Mouse (Mus musculus): ENCODE results near the gene Olig3.
"Not testable (repeated sequence)": the region's sequence is repeated elsewhere in the genome, so short reads cannot be mapped to it uniquely, and the experiment has no call there.

The Olig3 gene

DNA sequence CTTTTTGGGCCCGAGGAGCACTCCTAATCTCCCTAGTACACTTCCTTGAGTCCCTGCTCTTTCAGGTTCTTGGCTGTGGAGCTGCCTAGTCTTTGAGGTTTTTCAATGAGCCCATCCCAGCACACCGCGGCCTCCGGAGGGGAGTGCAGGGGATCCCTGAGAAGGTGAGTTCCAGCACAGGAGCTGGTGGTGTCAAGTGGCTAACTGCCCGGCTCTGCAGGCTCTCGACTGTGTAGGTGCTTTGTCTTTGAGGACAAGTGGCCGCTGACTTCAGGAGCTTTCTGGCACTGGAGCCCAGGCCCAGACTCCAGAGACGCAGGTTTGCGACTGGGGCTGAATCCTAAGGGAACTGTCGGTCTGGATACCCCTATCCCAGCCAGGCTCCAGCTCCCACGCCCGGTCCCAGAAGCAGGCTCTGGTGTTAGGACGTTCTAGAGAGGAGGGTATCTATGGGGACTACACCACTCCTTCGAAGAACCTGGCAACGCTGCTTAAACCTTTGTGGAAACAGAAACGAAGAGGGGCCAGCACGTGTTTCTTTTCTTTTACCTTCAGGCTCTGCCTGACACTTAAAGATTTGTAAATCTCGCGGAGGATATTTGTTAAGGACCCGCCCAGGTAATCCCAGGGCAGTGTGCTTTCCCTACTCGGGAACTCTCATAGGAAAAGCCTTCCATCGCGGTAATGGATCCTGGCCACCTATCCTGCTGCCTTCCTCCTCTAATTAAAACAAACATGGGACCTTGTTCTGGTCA, 5.4 kb downstream of the Olig3 start:
- DNase-seq (ENCODE audit: low spot score): no peak

DNA sequence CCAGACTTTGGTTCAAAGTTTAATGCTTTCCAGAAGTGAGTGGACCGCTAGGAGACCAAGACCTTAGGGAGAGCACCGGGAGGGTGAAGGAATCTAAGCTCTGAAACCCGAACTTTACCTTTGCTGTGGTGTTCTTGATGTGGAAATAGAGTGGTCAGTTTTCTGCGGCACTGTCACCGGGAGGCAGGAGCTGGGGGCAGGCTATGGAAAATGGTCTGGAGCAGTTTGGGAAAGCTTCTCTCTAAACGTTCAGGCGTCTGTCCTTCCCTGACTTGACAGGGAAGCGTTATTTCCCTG, 5.9 kb downstream of the Olig3 start:
- DNase-seq (ENCODE audit: low spot score): no peak

DNA sequence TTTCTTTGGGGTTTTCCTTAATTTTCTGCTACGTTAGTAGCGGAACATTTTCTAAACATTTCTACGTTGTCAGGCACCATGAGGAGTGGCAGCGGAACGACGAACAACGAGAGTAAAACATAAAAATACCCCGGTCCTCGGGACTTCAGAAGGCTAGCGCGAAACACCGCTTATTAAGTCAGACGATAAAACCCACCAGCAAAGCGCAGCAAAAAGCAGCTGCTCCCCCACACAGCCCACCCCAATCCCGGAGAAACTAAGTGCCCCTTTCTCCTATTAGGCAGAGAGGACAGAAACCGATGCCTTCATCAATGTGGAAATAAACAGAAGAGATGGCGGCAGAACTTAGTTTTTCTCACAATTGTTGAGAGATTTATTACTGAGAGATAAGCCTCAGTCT, 6.5 kb downstream of the Olig3 start:
- no peak for DNase-seq (ENCODE audit: low spot score)

DNA sequence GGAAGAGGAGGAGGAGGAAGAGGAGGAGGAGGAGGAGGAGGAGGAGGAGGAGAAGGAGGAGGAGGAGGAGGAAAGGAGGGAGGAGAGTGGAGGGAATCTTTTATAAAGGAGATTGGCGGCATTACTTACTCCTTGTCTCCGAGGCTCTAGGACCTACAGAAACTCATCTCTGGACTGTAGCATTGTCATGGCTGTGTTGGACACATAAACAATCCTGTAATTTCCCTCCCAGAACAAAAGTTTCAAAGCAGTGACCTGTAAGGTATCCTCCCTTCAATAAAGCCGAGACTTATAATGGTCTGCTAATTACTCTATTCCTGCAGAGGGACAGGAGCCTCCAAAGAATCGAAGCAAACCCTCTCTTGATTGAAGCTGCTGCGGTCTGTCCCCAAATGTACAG, 7.0 kb downstream of the Olig3 start:
- DNase-seq (ENCODE audit: low spot score): no peak

DNA sequence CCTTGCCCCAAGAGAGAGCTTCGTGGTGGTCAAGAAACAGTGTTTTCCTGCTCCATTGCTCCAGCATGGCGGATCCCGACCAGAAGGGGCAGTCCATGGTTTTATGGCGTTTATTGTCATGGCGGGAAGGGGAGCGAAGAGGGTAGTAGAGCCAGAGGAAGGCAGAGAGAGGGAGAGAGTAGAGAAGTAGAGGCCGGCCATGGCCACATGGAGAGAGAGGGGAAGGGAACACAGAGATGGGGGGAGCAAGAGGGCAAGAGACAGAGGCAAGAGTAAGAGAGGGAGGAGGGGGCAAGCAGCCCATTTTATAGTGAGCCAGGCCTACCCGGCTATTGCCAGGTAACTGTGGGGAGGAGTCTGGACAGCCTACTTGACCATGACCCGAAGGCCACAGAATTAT, 12.8 kb downstream of the Olig3 start:
- no peak for DNase-seq (ENCODE audit: low spot score)

DNA sequence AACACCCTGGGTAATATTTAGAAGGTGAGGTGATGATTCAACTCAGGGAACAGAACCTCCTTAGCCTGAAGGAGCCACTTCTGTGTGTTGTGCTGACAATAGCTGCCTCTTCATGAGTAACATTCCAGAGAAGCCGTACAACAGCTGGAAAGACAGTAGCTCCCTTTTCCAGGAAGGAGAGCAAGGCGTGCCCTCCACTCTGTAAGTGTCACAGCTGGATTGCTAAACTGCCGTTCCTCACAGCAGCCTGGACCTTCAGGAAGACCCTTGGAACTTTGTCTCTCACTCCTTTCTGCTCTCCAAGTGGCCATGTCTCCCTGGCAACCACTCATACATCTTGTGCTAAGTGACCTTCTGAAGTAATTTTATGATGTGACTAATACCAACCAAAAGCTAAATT, 13.8 kb downstream of the Olig3 start:
- no peak for DNase-seq (ENCODE audit: low spot score)

DNA sequence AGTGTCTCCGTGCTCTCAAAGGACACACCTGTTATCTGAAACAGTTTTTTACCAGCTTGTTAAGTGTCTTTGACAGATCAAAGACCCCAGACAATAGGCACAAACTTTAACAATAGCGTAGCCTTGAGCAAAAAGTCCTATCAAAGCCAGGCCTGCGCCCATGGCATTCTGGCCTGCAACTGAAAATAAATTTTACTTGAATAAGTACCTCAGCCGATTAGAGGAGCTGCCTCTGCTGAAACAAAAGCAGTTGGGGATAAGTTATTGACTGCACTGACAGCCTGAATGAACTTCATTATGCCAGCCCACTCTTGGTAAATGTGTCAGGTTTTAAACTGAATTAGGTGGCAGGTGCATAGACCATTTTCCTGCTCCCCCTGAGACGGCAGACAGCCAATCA, 15.9 kb downstream of the Olig3 start:
- no peak for DNase-seq (ENCODE audit: low spot score)

DNA sequence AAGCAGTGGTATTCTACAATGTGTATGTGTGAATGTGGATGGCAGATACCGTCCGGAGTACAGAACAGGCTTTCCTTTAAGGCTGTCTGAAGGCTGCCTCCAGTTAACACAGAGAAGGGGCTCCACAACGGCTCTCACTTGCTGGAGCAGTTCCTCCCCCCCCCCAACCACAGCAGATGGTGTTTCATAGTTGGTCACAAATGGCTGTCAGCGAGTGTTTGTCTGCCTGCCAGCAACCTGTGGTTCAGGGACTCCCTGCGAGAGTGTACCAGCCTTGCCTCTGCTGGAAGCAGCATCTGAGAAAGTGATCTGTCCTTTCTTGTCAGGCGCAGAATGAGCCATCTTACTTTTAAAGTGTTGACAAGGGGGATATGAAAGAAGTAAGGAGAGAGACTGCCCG, 17.5 kb downstream of the Olig3 start:
- peak; percentile 9 for DNase-seq (ENCODE audit: low spot score)

DNA sequence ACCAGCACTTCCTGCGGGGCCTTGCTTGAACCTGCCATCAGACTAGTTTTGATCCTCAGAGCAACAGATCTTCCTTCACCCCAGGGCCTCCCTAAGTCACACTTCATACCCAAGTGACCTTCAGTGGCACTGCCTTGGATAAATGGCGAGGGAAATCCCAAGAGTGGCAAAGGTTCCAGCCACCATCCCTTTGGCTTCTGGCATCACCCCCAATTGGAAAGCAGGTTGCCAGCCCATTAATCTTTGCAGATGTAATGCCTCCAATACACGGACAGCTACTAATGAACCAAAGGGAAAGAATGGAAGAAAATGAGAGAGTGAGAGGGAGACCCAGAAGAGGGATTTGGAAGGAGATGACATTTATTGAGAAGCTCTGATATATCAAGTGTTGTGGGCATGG, 18.0 kb downstream of the Olig3 start:
- DNase-seq (ENCODE audit: low spot score): no peak

DNA sequence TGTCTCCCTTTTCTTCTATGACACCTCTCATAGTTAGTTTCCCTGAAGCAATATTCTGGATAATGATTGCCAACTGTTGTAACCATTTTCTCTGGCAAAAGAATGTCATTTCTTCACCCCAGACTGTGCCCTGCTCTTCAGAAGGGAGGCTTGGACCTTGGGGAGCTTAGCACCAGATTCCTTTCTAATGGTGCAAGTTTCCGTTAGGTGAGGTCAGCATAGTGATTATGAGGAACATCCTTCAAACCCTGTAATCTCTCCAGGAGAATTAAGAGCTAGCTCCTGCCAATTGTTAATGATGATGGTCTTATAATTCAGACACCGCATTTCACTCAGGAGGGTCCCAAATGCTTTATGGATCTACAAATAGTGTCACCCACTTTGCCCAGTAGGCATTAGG, 19.5 kb downstream of the Olig3 start:
- no peak for DNase-seq (ENCODE audit: low spot score)

DNA sequence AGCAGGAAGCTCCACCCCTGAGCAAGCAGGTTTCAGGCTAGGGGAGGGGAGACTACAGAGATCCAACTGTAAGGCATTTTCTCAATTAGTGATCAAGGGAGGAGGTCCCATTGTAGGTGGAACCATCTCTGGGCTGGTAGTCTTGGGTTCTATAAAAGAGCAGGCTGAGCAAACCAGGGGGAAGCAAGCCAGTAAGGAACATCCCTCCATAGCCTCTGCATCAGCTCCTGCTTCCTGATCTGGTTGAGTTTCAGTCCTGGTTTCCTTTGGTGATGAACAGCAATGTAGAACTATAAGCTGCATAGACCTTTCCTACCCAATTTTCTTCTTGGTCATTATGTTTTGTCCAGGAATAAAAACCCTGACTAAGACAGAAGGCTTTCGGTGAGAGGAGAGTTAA, 24.6 kb downstream of the Olig3 start:
- not testable (repeated sequence) for DNase-seq (ENCODE audit: low spot score)

DNA sequence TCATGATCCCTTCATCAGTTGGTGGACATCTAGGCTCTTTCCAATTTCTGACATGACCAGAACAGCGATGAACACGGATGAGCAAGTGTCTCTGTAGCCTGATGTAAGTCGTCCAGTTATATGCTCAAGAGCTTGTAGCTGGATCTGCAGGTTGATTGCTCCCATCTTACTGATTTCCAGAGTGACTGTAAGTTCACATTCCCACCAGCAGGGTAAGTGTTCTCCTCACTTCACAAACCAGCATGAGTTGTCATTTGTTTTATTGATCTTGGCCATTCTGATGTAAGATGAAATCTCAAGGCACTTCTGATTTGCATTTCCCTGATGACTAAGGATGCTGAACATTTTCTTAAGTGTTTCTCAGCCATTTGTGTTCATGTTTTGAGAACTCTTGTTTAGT, 27.8 kb downstream of the Olig3 start:
- DNase-seq (ENCODE audit: low spot score): no peak

DNA sequence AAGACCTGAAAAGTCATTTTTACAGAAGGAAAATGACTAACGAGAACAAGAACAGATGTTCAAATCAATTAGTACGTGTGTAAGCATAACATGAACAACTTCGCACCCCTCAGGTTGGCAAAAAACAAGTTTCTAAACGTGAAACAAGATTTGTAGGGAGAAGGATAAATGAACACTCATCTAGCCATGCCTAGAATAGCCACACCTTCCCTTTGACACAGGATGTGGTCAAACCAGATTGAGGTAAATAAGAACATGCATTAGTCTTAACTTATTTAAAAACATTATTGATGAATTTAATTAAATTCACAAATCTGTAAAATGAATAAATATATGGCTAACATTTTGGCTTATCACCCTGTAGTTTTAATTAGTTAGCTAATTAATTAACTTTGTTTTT, 35.5 kb downstream of the Olig3 start:
- DNase-seq (ENCODE audit: low spot score): no peak

DNA sequence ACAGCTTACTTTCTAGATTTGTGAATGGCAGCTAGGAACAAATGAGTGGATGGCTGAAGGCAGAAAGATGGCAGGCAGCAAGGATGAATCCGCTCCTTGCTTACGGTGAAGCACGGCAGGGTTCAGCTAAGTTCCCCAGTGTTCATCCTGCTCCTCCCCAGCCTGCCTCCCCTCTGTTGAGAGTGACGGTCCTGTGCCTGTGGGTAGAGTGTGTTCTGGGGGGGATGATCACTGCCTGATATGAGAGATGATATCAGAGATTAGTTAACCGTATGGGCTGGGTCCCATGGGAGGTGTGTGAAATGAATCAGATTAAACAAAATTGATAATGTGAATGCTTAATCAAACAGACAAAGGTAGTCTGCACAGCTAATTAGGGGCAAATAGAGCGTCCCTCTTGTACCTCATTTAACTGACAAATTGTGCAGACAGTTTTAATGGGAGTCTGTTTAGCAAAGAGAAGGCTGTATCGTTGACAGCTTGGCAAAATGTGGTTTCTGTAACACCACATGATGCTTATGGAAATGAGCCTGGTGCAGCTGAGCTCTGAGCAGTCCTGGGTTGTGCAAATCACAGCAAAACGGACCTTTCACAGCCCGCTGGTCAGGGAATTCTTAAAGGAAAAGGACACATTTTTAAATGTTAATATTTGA, 40.3 kb downstream of the Olig3 start:
- peak; percentile 7 for DNase-seq (ENCODE audit: low spot score)

DNA sequence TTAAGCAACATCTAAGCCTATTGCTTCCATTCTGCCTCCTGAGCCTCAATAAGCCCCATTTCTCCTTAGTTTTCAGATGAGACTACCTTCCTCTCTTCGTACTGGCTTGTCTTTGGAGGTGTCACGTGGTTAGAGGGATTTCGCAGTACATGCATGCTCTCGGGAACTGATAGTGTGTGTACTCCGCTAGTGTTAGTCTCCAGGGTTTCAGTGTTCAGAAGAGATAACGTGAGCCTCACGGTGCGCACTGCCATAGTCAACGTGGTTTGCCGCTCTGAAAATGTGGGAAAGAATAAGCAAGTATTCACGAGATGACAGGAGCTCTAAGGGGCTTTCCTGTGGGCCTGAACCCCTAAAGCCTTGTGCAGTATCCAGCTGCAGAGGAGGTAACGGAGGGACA, 41.1 kb downstream of the Olig3 start:
- no peak for DNase-seq (ENCODE audit: low spot score)

DNA sequence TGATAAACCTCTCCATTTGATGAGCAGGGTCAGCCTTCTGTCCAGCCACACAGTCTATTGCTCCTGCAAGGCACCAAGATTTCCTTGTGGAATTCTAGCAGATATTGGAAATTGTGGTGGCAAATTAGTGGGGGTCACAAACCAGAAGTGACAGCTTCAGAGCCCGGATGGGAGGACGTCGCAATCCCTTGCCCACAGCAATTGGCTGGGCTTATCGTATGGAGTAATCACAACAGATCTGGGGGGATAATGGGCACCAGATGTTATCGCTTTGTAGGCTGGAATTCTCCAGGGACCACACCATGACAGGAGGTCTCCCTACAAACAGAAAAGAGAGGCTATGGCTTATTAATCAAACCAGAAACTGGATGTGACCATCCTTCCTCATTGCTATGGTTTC, 44.8 kb downstream of the Olig3 start:
- DNase-seq (ENCODE audit: low spot score): no peak

DNA sequence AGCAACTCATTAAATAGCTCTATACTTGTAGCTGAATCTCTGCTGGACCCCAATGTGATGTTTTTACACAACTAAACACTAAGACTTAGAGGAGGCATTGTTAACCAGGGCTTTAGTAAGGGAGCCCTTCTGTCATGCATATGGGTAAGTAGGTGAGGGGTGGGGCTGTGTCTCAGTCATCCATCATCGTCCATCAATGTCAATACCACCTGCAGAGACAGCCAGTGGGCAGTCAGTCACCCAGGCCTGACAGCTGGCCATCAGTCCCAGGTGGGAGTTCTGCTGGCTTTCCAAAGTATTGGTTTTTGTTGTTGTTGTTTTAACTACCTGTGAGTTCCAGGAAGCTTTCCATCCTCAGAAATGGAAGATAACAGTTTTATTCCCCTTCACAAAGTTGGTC, 48.1 kb downstream of the Olig3 start:
- DNase-seq (ENCODE audit: low spot score): no peak

DNA sequence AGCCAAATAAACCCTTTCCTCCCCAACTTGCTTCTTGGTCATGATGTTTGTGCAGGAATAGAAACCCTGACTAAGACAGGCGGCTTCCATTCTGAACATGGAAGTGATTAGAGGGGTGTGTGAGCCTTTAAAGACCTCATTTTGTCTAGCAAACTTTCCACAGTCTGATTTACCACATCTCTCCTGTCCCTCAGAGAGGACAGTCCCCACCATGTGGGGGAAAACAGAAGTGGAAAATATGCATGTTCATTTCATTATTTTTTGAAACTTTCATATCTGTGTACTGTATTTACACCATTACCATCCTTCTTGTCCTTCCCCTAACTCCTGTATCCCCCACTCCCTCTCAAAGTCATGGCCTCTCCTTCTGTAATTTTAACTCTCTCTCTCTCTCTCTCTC, 49.6 kb downstream of the Olig3 start:
- DNase-seq (ENCODE audit: low spot score): no peak

DNA sequence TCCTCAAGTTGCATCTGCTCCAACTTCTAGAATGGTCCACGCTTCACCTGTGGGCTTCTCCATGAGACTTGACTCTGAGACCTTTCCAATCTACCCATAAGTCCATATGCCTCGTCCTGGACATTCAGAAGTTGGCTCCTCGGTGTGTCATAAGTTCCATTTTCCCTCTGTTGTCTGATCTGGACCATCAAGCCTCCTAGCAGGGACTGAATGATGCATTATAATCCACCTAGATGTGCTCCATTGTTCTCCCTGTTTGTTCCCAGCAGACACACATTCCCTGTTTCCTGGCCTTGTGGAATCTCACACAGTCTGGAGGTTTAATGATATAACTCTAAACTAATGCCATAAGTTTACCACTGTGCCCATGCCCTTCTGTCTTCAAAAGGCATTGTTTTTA, 50.8 kb downstream of the Olig3 start:
- DNase-seq (ENCODE audit: low spot score): no peak

Data from layer of hippocampus, adult 11-12 months (tissue).